Mouse (Mus musculus) ES-E14 (cell line): Measurements from ENCODE around the gene Ubtf.

Source experiments
- CHD2 ChIP-seq: IDR thresholded peaks from 2 replicates; pipeline ENCODE4 v1.6.1; 2014; ENCODE audit warnings: mild to moderate bottlenecking, low read depth, low read length, inconsistent platforms
- MAFK ChIP-seq: IDR thresholded peaks from 2 replicates; pipeline ENCODE4 v1.6.1; 2014; ENCODE audit warnings: mild to moderate bottlenecking, low read depth, low read length, inconsistent platforms; ENCODE audit not compliant: insufficient read depth
- ZC3H11A ChIP-seq: IDR thresholded peaks from 2 replicates; pipeline ENCODE4 v1.6.1; 2012; ENCODE audit warnings: low read depth, mild to moderate bottlenecking, inconsistent platforms, low read length, borderline replicate concordance
- ZNF384 ChIP-seq: IDR thresholded peaks from 2 replicates; pipeline ENCODE4 v1.6.1; 2012; ENCODE audit warnings: low read depth, low read length, inconsistent platforms

GRCm38 (mm10) chr11:102350416-102350815 lies 30.9 kb upstream of the Ubtf start:
- TF ChIP-seq MAFK, result no peak
- TF ChIP-seq CHD2, result no peak
- TF ChIP-seq ZNF384, result no peak
- TF ChIP-seq ZC3H11A, result no peak
